Mouse (Mus musculus): ENCODE data around the gene Aoc3.
"Not testable (repeated sequence)": the region's sequence is repeated elsewhere in the genome, so short reads cannot be mapped to it uniquely, and the experiment has no call there.

Gene Aoc3

GRCm38 (mm10) chr11:101378196-101378595 is 47.8 kb downstream of the Aoc3 start:
- not testable (repeated sequence) for DNase-seq

- no peak for DNase-seq
Measured at GRCm38 (mm10) chr11:101378926-101379325, 48.5 kb downstream of the Aoc3 start.

GRCm38 (mm10) chr11:101381817-101382216 is 51.4 kb downstream of the Aoc3 start:
- no peak for DNase-seq
